Mouse (Mus musculus) layer of hippocampus, adult 9-11 months (tissue): ENCODE results near the gene Sema6d.

ENCODE experiments used
- DNase-seq: peaks from one replicate; pipeline ENCODE4 v3.0.0; 2022

Sema6d gene

GRCm38 (mm10) chr2:124176265-124176664 lies 86.5 kb downstream of the Sema6d start:
- no peak for DNase-seq

- DNase-seq = no peak
Observed at GRCm38 (mm10) chr2:124176711-124177169, 87.0 kb downstream of the Sema6d start.

- peak; percentile 12 for DNase-seq
Observed at GRCm38 (mm10) chr2:124189271-124189670, 99.5 kb downstream of the Sema6d start.

DNA sequence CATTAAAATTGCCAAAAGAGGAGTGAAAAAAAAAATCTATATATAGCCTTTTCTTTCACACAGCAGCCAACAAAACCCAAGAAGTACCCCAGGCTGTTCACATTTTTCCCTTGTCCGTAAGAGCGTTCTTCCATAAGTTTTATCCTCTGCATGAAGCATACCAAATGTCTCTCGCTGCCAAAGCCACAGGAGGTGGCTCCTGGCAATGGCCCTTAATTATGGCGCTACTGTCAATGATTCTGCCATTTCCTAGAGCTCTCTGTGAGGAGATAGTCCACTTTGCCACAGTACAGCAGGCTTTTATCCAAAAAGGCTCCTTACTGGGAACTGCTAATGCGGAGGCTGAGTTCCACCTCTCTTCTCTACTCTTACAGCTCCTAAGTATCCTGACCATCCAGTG lies 104.3 kb downstream of the Sema6d start:
- no peak for DNase-seq

DNA sequence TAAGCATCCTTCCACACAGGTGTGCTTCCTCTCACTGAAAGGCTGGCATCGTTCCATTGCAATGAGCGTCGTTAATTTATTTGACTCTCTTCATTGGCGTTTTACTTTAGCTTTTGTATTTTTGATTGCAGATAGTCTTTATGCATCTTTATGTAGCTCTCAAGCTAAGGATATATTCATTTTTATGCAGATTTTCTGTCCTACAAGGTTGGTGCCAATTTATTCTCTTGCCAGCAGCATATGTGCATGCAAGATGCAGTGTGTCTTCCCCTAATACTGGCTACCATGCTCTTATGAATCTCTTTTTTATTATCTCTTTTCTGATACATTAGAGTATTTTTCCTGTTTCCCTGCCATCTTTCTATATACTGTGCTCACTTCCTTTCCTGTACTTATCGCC lies 111.7 kb downstream of the Sema6d start:
- no peak for DNase-seq

- no peak for DNase-seq
Observed at GRCm38 (mm10) chr2:124202475-124202990, 112.8 kb downstream of the Sema6d start.

- no peak for DNase-seq
Observed at GRCm38 (mm10) chr2:124205811-124206210, 116.0 kb downstream of the Sema6d start.

- DNase-seq = no peak
Observed at GRCm38 (mm10) chr2:124208251-124208650, 118.5 kb downstream of the Sema6d start.

- peak; percentile 8 for DNase-seq
Observed at GRCm38 (mm10) chr2:124223559-124223958, 133.8 kb downstream of the Sema6d start.

DNA sequence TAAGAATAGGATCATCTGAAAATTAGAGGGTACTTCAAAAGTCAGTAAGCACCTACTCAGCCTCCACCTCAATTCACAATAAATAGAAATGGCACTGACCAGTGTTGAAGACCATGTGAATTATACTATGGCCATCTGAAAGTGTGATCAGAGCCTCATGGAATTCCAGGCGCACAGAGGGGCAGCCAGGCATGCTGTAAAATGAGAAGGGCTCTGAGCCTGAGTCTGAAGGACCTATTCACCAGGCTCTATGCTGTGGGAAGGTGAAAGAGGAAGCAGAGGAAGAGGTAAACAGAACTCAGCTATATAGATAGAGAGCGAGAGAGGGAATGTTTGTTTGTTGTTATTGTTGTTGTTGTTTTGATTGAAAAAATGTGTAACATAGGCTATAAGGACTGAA lies 134.6 kb downstream of the Sema6d start:
- DNase-seq = no peak

DNA sequence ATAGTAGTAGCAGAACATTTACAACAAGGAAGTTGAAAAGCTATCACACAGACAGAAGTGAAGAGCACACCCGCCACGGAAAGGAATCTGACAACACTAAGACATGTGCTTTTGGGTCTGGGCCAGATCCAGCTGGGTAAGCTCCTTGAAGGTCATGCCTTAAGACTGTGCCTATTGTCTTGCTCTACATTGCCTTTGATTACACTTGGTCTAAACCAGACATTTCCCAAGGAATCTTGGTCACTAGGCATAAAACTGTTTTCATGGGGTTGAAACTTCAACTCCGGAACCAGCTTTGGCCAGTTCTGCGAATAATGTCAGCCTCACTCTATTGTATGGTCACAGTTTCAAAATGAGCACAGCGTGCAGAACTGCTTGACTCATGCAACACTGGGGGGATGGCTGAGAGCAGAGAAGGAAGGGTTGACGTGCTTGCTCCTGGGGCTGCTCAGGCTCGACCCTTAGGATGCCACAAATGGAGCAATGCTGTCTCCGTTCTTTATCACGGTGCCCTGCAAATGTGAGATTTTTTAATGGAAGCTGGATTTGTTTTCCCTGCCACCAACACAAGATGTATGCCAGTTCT lies 145.0 kb downstream of the Sema6d start:
- no peak for DNase-seq

DNA sequence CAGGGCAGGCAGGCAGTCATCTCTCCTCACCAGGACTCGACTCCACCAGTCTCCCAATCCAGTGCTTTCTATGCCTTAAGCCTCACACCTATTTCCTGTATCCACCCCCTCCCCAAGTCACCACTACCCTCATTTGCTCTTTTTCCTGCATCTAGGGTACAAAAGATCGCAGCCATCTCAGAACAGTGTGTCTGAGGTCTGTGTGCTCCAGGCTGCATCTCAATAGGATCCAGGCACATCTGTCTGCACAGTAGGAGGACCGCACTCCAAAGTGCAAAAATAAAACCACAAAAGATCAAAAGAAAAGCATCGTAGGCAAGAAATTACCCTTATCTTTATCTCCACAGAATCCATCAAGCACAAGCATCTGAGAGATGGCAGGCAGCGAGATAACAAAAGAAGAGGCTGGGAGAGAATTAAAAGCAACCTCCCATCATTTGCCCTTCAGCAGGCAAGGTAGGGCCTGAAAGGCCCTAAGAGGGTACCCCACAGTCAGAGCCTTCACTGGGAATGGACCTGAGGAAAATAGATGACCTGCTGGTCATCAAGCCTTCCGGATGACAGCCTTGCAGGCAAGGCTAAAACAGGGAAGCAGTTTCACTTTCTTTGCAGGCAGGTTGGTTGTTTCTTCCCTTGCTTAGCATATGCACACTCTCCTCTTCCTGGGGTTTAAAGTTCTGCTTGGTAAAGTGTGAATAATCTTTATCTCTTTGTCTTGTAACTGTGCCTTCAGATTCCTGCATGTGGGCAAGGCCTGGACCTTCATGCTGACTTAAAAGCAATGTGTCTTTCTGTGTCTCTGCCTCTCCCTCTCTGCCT lies 145.7 kb downstream of the Sema6d start:
- DNase-seq = no peak

DNA sequence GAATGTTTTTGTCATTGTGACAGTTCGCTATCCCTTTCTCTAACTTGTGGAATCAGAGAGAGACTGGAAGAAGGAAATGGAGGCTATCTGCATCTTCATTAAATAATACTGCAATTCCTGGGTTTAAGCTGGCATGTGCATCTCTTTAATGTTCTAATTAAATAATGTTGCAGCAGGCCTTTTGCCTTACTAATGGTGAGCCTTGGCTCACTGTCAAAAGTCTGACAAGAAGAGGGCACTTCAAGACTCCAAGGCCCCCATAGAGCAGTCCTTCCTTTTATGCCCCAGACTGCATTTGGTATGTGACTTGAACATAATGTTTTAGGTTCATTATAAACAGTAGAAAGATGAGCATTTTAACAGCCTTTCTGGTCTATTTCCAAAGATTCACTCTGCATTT lies 147.1 kb downstream of the Sema6d start:
- DNase-seq = no peak

DNA sequence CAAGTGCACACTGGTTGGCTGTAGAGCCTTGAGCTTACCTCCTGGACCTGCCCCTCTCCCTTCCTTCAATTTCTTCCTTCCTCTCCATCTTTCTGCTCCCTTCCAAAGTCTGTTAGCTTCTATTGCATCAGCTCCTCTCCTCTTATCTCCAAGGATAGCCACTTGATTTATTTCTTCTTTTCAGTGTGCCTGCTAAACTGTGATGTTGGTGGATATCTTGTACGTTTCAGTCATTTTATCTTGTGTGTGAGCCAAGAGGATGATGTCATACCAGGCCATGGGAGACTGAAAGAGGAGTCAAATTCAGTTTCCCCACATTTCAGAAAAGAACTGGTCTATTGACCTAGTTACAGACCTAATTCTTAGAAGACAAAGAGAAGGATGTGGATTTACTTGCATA lies 153.8 kb downstream of the Sema6d start:
- DNase-seq = no peak

DNA sequence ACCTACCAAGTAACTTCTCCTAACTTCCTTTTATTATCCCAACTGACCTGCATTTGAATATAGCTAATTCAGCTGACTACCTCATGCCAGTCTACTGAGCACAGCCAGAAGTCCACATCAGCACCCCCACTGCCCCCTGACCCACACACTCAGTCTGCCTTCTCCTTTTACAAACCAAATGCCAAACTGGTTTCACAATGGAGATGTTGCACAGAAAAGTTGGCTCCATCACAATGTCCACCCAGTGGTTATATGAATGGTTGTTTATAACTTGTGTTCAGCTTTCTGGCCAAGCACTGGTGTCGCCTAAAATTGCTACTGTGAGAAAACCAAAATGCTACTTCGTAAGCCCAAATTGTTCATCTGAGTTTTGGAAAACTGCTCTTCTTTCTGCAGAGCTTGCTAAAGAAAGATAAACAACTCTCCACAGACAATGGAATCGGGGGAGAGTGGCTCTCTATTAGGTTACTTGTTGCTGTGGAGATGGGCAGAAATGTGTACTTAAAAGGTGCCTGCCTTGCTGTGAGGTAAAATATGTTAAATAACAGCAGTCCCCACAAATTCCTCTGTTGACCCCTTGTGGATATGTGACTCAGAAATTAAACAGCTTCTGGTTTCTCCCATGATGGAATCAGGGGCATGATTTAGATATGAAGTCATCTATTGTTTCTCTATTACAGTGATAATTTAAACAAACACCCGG lies 154.9 kb downstream of the Sema6d start:
- no peak for DNase-seq

DNA sequence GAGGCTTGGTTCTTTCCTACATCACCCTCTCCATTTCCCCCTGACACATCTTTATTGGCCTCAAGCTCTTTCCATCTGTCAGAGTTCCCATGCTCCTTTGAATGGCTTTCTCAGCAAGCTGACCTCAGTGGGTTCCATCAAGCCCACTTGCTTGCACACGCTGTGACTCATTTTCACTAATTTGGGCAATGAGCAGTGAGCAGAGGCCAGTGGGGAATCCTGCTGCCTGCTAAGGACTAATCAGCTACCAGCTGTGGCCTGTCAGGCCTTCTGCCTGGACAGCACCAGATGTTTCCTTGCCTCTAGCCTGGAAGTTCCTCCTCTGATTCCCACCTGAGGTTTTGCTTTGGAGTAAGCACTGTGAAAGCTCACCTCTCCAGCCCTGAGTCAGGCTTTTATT lies 168.3 kb downstream of the Sema6d start:
- no peak for DNase-seq

- no peak for DNase-seq
Observed at GRCm38 (mm10) chr2:124264309-124264708, 174.5 kb downstream of the Sema6d start.

- no peak for DNase-seq
Observed at GRCm38 (mm10) chr2:124271156-124271555, 181.4 kb downstream of the Sema6d start.

- DNase-seq = no peak
Observed at GRCm38 (mm10) chr2:124277492-124277891, 187.7 kb downstream of the Sema6d start.

DNA sequence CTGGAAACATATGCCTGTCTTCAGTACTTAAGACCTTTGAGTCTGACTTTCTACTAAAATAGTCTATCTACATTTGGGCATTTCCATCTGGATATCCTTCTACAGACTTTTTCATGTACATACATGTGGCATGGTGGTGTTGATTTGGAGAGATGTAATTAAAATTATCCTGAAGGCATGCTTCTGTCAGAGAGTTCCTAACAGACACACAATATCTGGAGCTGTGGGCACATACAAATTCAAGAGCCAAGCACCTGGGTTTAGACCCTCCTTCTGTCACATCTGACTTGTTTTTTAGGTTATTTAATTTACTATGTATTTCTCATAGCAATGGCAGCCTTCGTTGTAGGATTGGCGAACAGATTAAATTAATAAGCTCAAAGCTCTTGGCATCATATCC lies 195.3 kb downstream of the Sema6d start:
- no peak for DNase-seq

DNA sequence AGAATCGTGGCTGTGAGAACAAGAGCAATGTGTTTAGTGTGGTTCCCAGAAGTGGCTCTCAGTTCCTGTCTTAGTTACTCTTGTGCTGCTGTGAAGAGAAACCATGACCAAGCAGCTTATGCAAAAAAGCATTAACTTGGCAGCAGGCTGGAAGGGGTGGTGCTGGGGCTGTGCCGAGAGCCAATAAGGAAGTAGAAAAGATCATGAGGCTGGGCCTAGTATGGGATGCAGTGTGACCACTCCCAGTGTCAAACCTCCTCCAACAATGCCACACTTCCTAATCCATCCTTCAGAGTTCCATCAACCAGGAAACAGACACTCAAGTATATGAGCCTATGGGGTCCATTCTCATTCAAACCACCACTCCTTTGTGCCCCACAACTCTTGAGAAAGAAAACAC lies 199.6 kb downstream of the Sema6d start:
- DNase-seq = no peak

DNA sequence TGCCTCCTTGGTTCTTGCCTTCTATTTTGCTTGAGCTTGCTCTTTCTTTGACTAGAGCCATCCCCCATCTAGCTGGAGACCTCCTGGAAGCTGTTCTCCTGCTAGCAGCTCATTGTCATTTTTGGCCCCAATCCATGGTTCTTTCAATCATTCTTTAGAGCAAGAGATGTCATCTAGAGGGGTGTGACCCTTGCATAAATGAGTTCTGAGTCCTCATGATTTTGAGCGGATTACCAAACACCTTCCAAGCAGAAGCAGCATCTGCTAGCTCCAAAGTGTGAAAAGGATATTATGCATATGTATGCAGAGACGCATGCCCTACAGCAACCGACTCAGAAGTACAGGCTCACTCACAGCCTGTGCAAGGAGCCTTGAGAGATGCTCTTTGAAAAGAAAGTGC lies 201.4 kb downstream of the Sema6d start:
- DNase-seq = peak; percentile 65

DNA sequence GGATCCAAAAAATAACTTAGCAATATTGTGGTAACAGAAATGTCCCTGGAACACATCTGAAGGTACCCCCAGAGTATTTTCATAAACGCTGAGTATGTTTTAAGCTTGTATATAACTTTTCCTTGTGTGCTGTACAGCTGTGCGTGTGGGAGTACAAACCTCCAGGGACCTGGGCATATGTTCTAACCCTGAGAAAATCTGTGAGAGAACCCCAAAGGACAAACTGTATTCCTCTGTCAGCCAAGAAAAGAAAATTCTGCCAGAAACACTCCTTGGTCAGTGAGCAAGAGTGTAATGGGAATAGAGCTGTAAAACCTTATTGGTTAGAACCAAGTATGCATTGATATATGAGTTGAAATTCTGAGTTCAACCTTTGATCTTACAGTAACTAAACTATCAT lies 203.8 kb downstream of the Sema6d start:
- no peak for DNase-seq

DNA sequence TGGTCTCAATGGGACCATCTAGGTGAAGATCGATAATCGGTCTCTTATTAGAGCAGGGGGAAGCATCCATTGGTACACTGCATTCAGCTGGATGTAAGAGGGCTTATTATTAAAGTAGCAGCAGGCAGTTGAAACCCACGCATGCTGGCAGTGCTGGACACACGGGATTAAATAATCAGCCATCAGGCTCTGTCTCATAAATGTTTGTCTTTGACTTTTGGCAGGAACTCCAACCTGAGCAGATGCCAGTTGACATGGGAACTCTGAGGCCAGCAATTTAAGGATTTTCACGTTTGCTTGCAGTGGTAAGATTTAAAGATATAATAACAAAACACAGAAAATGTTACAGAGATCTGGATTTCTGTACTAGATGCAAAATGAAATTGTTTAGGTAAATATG lies 208.6 kb downstream of the Sema6d start:
- peak; percentile 39 for DNase-seq
